Mouse (Mus musculus) small intestine, adult 2 months (tissue): ENCODE data around the gene Tspan11. TPM values are rescaled to one million over a fixed set of nuclear protein-coding genes. Genes with fewer than 3 reads are reported as not detected.

Experiments
- H3K27ac ChIP-seq: fragments of 200-500 bp; 2 replicates; pipeline ENCODE4 v1.5.1; 2012; ENCODE audit warnings: low read depth, low read length, control low read depth, inconsistent platforms; ENCODE audit not compliant: insufficient read depth
- H3K27me3 ChIP-seq: fragments of 200-500 bp; 2 replicates; pipeline ENCODE4 v1.6.1; 2012; ENCODE audit warnings: mild to moderate bottlenecking, moderate library complexity, low read length, inconsistent platforms; ENCODE audit not compliant: control insufficient read depth, insufficient read depth
- H3K36me3 ChIP-seq: fragments of 200-500 bp; 2 replicates; pipeline ENCODE4 v1.6.1; 2012; ENCODE audit warnings: mild to moderate bottlenecking, low read length, control low read depth, inconsistent platforms; ENCODE audit not compliant: control insufficient read depth, insufficient read depth
- H3K4me1 ChIP-seq: fragments of 200-500 bp; 2 replicates; pipeline ENCODE4 v1.6.1; 2012; ENCODE audit warnings: low read length, inconsistent platforms, mixed read lengths; ENCODE audit not compliant: control insufficient read depth, insufficient read depth, insufficient read length
- H3K4me3 ChIP-seq: fragments of 200-500 bp; 2 replicates; pipeline ENCODE4 v1.5.1; 2012; ENCODE audit warnings: low read depth, mild to moderate bottlenecking, control low read depth, inconsistent platforms, low read length, moderate library complexity
- CTCF ChIP-seq: fragments of 200-500 bp; IDR thresholded peaks from 2 replicates; pipeline ENCODE4 v1.5.1; 2012; ENCODE audit warnings: low read depth, mild to moderate bottlenecking, control low read depth, inconsistent platforms, low read length, moderate library complexity, mixed read lengths; ENCODE audit not compliant: insufficient replicate concordance, insufficient read length; ENCODE audit errors: extremely low read depth
- POLR2A ChIP-seq: fragments of 200-500 bp; IDR thresholded peaks from 2 replicates; pipeline ENCODE4 v1.6.1; 2012; ENCODE audit warnings: low read depth, mild to moderate bottlenecking, control low read depth, inconsistent platforms, low read length, moderate library complexity
- WGBS: fragments of 180-500 bp; shearing (Covaris S2); methylation state at CpG from one replicate; pipeline ENCODE4 v1.1.7; 2018; 5-methylcytosine and 5-hydroxymethylcytosine counted together
- polyA plus RNA-seq: library from polyadenylated mRNA; depleted of rRNA; stranded (reverse); fragments of >200 nt; gene quantifications from 2 replicates; pipeline ENCODE4 v1.2.3, GENCODE M21; 2012

Tspan11 gene
- polyA plus RNA-seq, 1 experiment = 0.37 TPM

DNA sequence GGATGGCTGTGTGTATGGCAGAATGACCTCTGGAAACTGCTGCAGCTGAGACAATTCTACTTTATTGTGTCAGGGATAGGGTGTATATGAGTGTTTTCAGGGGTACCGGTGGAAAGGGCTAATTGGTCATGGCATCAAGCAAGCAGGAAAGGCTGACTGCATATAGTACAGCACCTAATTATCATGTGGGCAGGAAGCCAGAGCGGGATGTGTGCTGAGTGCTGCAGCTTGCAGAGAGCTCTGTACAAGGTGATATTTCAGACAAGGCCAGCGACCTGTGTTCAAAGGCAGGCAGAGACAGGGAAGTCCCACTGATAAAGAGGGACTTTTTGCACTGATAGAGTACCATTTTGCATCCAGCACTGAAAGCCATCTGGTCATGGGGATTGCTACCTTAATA lies 13.9 kb downstream of the Tspan11 start:
- TF ChIP-seq POLR2A = no peak
- TF ChIP-seq CTCF = no peak
- H3K27ac ChIP-seq = no peak overlapping the region
- H3K4me1 ChIP-seq = no peaks in the 10 kb centered on the region
- WGBS = 76% methylated on average over 3 of the region's 3 CpGs
- no peak overlapping the region for H3K4me3 ChIP-seq
- no peaks in the 10 kb centered on the region for H3K36me3 ChIP-seq
- H3K27me3 ChIP-seq = no peaks in the 10 kb centered on the region

DNA sequence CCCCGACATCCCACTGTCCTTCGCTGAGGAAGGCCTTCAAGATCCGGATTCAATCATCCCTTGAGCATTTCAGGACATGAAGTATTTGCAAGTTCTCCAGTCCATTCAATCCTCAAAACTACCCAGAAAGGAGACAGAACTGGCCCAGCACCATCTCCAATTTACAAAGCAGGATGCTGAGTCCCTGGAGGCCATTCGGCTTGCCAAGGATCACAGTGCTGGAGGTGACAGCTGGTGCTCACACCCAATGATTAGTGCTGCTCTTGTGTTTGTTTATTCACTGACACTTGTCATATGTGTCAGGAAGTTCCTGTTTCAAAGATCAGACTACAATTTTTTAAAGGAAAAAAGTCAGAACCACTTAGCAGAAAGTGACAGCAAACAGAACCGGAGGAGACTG lies 14.3 kb downstream of the Tspan11 start:
- H3K36me3 ChIP-seq = no peaks in the 10 kb centered on the region
- H3K27me3 ChIP-seq = no peaks in the 10 kb centered on the region
- no peaks in the 10 kb centered on the region for H3K4me1 ChIP-seq
- WGBS = 81% methylated on average over 5 of the region's 5 CpGs
- H3K4me3 ChIP-seq = no peak overlapping the region
- no peak overlapping the region for H3K27ac ChIP-seq
- TF ChIP-seq CTCF = no peak
- no peak for TF ChIP-seq POLR2A

- no peak overlapping the region for H3K27ac ChIP-seq
- H3K4me3 ChIP-seq = no peak overlapping the region
- no peaks in the 10 kb centered on the region for H3K36me3 ChIP-seq
- no peaks in the 10 kb centered on the region for H3K4me1 ChIP-seq
- WGBS = 77% methylated on average over 8 of the region's 8 CpGs
- no peak for TF ChIP-seq CTCF
- H3K27me3 ChIP-seq = no peaks in the 10 kb centered on the region
Measured at GRCm38 (mm10) chr6:127902559-127902958, 15.2 kb downstream of the Tspan11 start.

DNA sequence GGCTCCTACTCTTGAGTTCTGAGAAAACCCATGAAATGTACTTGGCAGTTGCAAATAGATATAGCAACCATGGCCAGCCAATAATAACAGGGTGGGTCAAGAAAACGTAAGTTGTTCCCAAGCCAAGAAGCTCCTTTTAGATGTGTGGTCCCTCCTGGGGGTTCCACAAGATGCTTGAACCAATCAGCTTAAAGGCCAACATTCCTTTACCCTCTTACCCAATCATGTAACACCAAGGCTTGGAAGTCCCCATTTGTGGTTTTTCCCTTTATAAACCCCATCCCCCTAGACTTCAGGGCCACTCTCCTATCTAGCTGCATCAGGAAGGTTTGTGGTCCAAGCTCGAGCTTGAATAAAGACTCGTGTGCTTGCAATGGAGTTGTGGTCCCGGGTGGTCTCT lies 23.2 kb downstream of the Tspan11 start:
- Histone ChIP-seq H3K27me3 (no peaks in the 10 kb centered on the region), H3K27ac (no peak overlapping the region), H3K36me3 (no peaks in the 10 kb centered on the region), H3K4me3 (no peak overlapping the region), H3K4me1 (no peaks in the 10 kb centered on the region)
- WGBS = 77% methylated on average over 4 of the region's 4 CpGs
- no peak for TF ChIP-seq POLR2A
- TF ChIP-seq CTCF = no peak

DNA sequence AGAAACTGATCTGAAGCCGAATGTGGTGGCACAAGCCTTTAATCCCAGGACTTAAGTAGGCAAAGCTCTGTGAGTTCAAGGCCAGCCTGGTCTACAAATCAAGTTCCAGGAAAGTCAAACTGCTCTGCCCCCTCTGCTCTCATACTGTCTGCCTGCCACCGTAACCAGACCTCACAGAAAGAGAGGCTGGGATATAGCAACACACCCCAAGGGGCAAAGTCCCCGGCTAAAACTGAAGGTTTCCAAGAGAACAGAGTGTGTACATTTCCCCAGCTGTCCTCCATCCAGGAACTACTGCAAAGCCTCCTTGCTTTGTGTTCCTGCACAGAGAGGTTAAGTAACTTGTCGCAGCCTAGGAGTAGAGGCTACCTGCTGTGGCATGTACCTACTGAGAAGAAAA lies 24.3 kb downstream of the Tspan11 start:
- Histone ChIP-seq H3K36me3 (no peaks in the 10 kb centered on the region), H3K4me3 (no peak overlapping the region), H3K4me1 (no peaks in the 10 kb centered on the region), H3K27ac (no peak overlapping the region), H3K27me3 (no peaks in the 10 kb centered on the region)
- 36% methylated on average over 4 of the region's 4 CpGs for WGBS
- TF ChIP-seq POLR2A = no peak
- no peak for TF ChIP-seq CTCF

GRCm38 (mm10) chr6:127912938-127913337 lies 25.5 kb downstream of the Tspan11 start:
- no peak overlapping the region for H3K4me3 ChIP-seq
- H3K27me3 ChIP-seq = no peaks in the 10 kb centered on the region
- no peak overlapping the region for H3K27ac ChIP-seq
- no peaks in the 10 kb centered on the region for H3K4me1 ChIP-seq
- H3K36me3 ChIP-seq = no peaks in the 10 kb centered on the region
- 87% methylated on average over 3 of the region's 3 CpGs for WGBS
- TF ChIP-seq CTCF (no peak), POLR2A (no peak)

- H3K27ac ChIP-seq = no peak overlapping the region
- H3K4me3 ChIP-seq = no peak overlapping the region
- no peaks in the 10 kb centered on the region for H3K4me1 ChIP-seq
- H3K36me3 ChIP-seq = no peaks in the 10 kb centered on the region
- no peaks in the 10 kb centered on the region for H3K27me3 ChIP-seq
- WGBS = 55% methylated on average over 3 of the region's 3 CpGs
- no peak for TF ChIP-seq CTCF
- no peak for TF ChIP-seq POLR2A
Measured at GRCm38 (mm10) chr6:127916993-127917392, 29.6 kb downstream of the Tspan11 start.

GRCm38 (mm10) chr6:127917712-127918111 lies 30.3 kb downstream of the Tspan11 start:
- Histone ChIP-seq H3K27me3 (no peaks in the 10 kb centered on the region), H3K36me3 (no peaks in the 10 kb centered on the region), H3K27ac (no peak overlapping the region), H3K4me1 (no peaks in the 10 kb centered on the region), H3K4me3 (no peak overlapping the region)
- WGBS = 68% methylated on average over 4 of the region's 4 CpGs
- TF ChIP-seq POLR2A (no peak), CTCF (no peak)

DNA sequence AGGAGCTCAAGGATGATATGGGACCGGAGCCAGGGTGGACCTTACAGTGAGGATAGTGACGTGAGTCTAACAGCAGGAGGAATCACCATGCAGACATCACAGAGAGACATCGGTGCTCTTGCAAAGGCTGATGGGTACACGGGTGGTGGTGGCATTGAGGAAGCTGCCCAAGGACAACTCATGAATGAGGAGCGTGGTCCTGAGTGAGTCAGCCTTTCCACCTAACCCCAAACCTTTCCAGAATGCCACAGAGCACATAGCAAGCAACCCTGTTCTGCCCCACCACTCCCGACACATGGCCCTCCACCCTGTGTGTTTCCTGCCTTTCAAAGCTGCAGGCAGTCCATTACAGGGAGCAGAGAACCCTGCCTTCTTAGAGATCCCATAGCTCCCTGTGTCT lies 32.1 kb downstream of the Tspan11 start:
- 73% methylated on average over 6 of the region's 6 CpGs for WGBS
- Histone ChIP-seq H3K27ac (no peak overlapping the region), H3K4me3 (no peak overlapping the region), H3K27me3 (no peaks in the 10 kb centered on the region), H3K36me3 (no peaks in the 10 kb centered on the region), H3K4me1 (no peaks in the 10 kb centered on the region)
- TF ChIP-seq POLR2A (no peak), CTCF (no peak)
